Mouse (Mus musculus): ENCODE measurements around the gene 4933428G20Rik. TPM values are rescaled to one million over a fixed set of nuclear protein-coding genes. Genes with fewer than 3 reads are reported as not detected.

4933428G20Rik gene
- polyA plus RNA-seq, 1 experiment from 2014 or later: 1.2 TPM

GRCm38 (mm10) chr11:97469828-97470227, 30.3 kb downstream of the 4933428G20Rik start:
- Histone ChIP-seq H3K36me3 (peaks cover 79% of the 10 kb centered on the region), H3K4me1 (replicated peaks) (no peaks in the 10 kb centered on the region), H3K9me3 (no peaks in the 10 kb centered on the region), H3K9ac (replicated peaks) (no peak overlapping the region), H3K4me3 (replicated peaks) (no peak overlapping the region), H3K27ac (no peak overlapping the region), H3K27me3 (no peaks in the 10 kb centered on the region), H3K4me2 (replicated peaks) (no peak overlapping the region)
- WGBS: 88% methylated on average over 7 of the region's 7 CpGs
- ATAC-seq: no peak

- no peak overlapping the region; the same call in 1 of the 2 replicates for H3K27ac ChIP-seq
- H3K9ac ChIP-seq (replicated peaks): no peak overlapping the region; the same call in 1 of the 2 replicates
- H3K9me3 ChIP-seq: no peaks in the 10 kb centered on the region
- H3K36me3 ChIP-seq: peaks cover 81% of the 10 kb centered on the region
- peaks cover 9% of the 10 kb centered on the region for H3K27me3 ChIP-seq
- no peak overlapping the region for H3K4me3 ChIP-seq (replicated peaks)
- no peaks in the 10 kb centered on the region for H3K4me1 ChIP-seq (replicated peaks)
- 46% methylated on average over 14 of the region's 14 CpGs for WGBS
- no peak overlapping the region for H3K4me2 ChIP-seq (replicated peaks)
- peak; percentile 77 for ATAC-seq
These were observed 31.4 kb downstream of the 4933428G20Rik start for GRCm38 (mm10) chr11:97468639-97469287.

GRCm38 (mm10) chr11:97466444-97467160, 33.5 kb downstream of the 4933428G20Rik start:
- Histone ChIP-seq H3K4me1 (replicated peaks) (no peaks in the 10 kb centered on the region), H3K36me3 (peaks cover 85% of the 10 kb centered on the region), H3K27ac (no peak overlapping the region), H3K9me3 (no peaks in the 10 kb centered on the region), H3K27me3 (peaks cover 29% of the 10 kb centered on the region), H3K4me3 (replicated peaks) (no peak overlapping the region), H3K9ac (replicated peaks) (no peak overlapping the region), H3K4me2 (replicated peaks) (no peak overlapping the region)
- WGBS: 78% methylated on average over 10 of the region's 10 CpGs
- ATAC-seq: no peak

GRCm38 (mm10) chr11:97465957-97466356, 34.2 kb downstream of the 4933428G20Rik start:
- WGBS: 85% methylated on average over 12 of the region's 12 CpGs
- Histone ChIP-seq H3K4me3 (replicated peaks) (no peak overlapping the region), H3K27ac (no peak overlapping the region), H3K4me2 (replicated peaks) (no peak overlapping the region), H3K27me3 (peaks cover 36% of the 10 kb centered on the region), H3K9ac (replicated peaks) (no peak overlapping the region), H3K9me3 (no peaks in the 10 kb centered on the region), H3K4me1 (replicated peaks) (no peaks in the 10 kb centered on the region), H3K36me3 (peaks cover 85% of the 10 kb centered on the region)
- no peak for ATAC-seq

- H3K4me2 ChIP-seq (replicated peaks): no peak overlapping the region
These were observed 36.1 kb downstream of the 4933428G20Rik start for GRCm38 (mm10) chr11:97463991-97464390.

GRCm38 (mm10) chr11:97463166-97463565, 37.0 kb downstream of the 4933428G20Rik start:
- WGBS: 35% methylated on average over 33 of the region's 33 CpGs
- no peak overlapping the region for H3K4me2 ChIP-seq (replicated peaks)
- no peaks in the 10 kb centered on the region for H3K9me3 ChIP-seq
- no peaks in the 10 kb centered on the region for H3K4me1 ChIP-seq (replicated peaks)
- peaks cover 37% of the 10 kb centered on the region for H3K27me3 ChIP-seq
- no peak overlapping the region for H3K27ac ChIP-seq
- no peak overlapping the region for H3K9ac ChIP-seq (replicated peaks)
- ATAC-seq: no peak; the same call in 1 of the 2 replicates
- no peak overlapping the region for H3K4me3 ChIP-seq (replicated peaks)
- H3K36me3 ChIP-seq: peaks cover 92% of the 10 kb centered on the region

More at GRCm38 (mm10) chr11:97463991-97464390, 36.1 kb downstream of the 4933428G20Rik start:
- peaks cover 37% of the 10 kb centered on the region for H3K27me3 ChIP-seq
- no peak overlapping the region for H3K27ac ChIP-seq
- no peaks in the 10 kb centered on the region for H3K9me3 ChIP-seq
- H3K4me3 ChIP-seq (replicated peaks): no peak overlapping the region
- H3K36me3 ChIP-seq: peaks cover 90% of the 10 kb centered on the region
- ATAC-seq: no peak
- 91% methylated on average over 4 of the region's 4 CpGs for WGBS
- no peak overlapping the region for H3K9ac ChIP-seq (replicated peaks)
- no peaks in the 10 kb centered on the region for H3K4me1 ChIP-seq (replicated peaks)

GRCm38 (mm10) chr11:97462538-97462937, 37.6 kb downstream of the 4933428G20Rik start:
- ATAC-seq: no peak
- Histone ChIP-seq H3K27ac (no peak overlapping the region), H3K9me3 (no peaks in the 10 kb centered on the region), H3K4me3 (replicated peaks) (no peak overlapping the region), H3K36me3 (peaks cover 93% of the 10 kb centered on the region), H3K9ac (replicated peaks) (no peak overlapping the region), H3K27me3 (peaks cover 37% of the 10 kb centered on the region), H3K4me1 (replicated peaks) (no peaks in the 10 kb centered on the region), H3K4me2 (replicated peaks) (no peak overlapping the region)
- WGBS: 81% methylated on average over 6 of the region's 6 CpGs

- Histone ChIP-seq H3K4me3 (replicated peaks) (no peak overlapping the region), H3K36me3 (peaks cover 95% of the 10 kb centered on the region), H3K9me3 (no peaks in the 10 kb centered on the region), H3K4me2 (replicated peaks) (no peak overlapping the region), H3K27me3 (peaks cover 37% of the 10 kb centered on the region), H3K27ac (no peak overlapping the region), H3K4me1 (replicated peaks) (no peaks in the 10 kb centered on the region), H3K9ac (replicated peaks) (no peak overlapping the region)
- 98% methylated on average over 3 of the region's 3 CpGs for WGBS
- ATAC-seq: 0 out of 2 replicates have a peak, but pooled peaks have one; percentile 17
These were observed 38.8 kb downstream of the 4933428G20Rik start for GRCm38 (mm10) chr11:97461307-97461820.

- no peak for ATAC-seq
- no peaks in the 10 kb centered on the region for H3K9me3 ChIP-seq
- peaks cover 12% of the 10 kb centered on the region for H3K27me3 ChIP-seq
- no peak overlapping the region for H3K4me3 ChIP-seq (replicated peaks)
- no peak overlapping the region for H3K27ac ChIP-seq
- 88% methylated on average over 4 of the region's 4 CpGs for whole genome bisulfite sequencing
- H3K4me2 ChIP-seq (replicated peaks): no peak overlapping the region
- no peak overlapping the region for H3K9ac ChIP-seq (replicated peaks)
- peaks cover 81% of the 10 kb centered on the region for H3K36me3 ChIP-seq
- peaks cover 25% of the 10 kb centered on the region for H3K4me1 ChIP-seq (replicated peaks)
These were observed 43.0 kb downstream of the 4933428G20Rik start for GRCm38 (mm10) chr11:97457120-97457519.

GRCm38 (mm10) chr11:97451625-97452024, 48.5 kb downstream of the 4933428G20Rik start:
- H3K9me3 ChIP-seq: no peaks in the 10 kb centered on the region
- H3K4me2 ChIP-seq (replicated peaks): peak overlapping the region; percentile 85
- 97% methylated on average over 15 of the region's 15 CpGs for WGBS
- peak overlapping the region; percentile 60 for H3K4me3 ChIP-seq (replicated peaks)
- no peaks in the 10 kb centered on the region for H3K27me3 ChIP-seq
- H3K4me1 ChIP-seq (replicated peaks): peaks cover 54% of the 10 kb centered on the region
- peak overlapping the region; percentile 80 for H3K9ac ChIP-seq (replicated peaks)
- H3K27ac ChIP-seq: no peak overlapping the region
- no peak for ATAC-seq
- peaks cover 41% of the 10 kb centered on the region for H3K36me3 ChIP-seq

- Histone ChIP-seq H3K27ac (peak overlapping the region; percentile 78), H3K36me3 (peaks cover 29% of the 10 kb centered on the region), H3K4me1 (replicated peaks) (peaks cover 54% of the 10 kb centered on the region), H3K9me3 (no peaks in the 10 kb centered on the region), H3K27me3 (no peaks in the 10 kb centered on the region), H3K9ac (replicated peaks) (peak overlapping the region; percentile 80), H3K4me3 (replicated peaks) (peak overlapping the region; percentile 60), H3K4me2 (replicated peaks) (peak overlapping the region; percentile 85)
- WGBS: 32% methylated on average over 10 of the region's 10 CpGs
- peak; percentile 51 for ATAC-seq
These were observed 49.7 kb downstream of the 4933428G20Rik start for GRCm38 (mm10) chr11:97450305-97450922.

All from midbrain, embryonic 13.5 days (tissue).